Mouse (Mus musculus) forebrain, embryonic 12.5 days (tissue): ENCODE results near the gene Pwwp2b. TPM values are rescaled to one million over a fixed set of nuclear protein-coding genes. Genes with fewer than 3 reads are reported as not detected.

ENCODE experiments used
- ATAC-seq: fragments of 200-750 bp; cut with Nextera tagmentation; 2 replicates; pipeline ENCODE4 v1.8.0; 2017; ENCODE audit warnings: moderate TSS enrichment; ENCODE audit not compliant: low FRiP score
- H3K27ac ChIP-seq: fragments of 300-500 bp; sonication (generic); 2 replicates; pipeline ENCODE4 v1.5.1; 2016; ENCODE audit warnings: mild to moderate bottlenecking
- H3K27me3 ChIP-seq: fragments of 300-500 bp; sonication (generic); 2 replicates; pipeline ENCODE4 v1.6.1; 2016; ENCODE audit warnings: mild to moderate bottlenecking
- H3K36me3 ChIP-seq: fragments of 300-500 bp; sonication (generic); replicated peaks from 2 replicates; pipeline ENCODE4 v1.6.1; 2016; ENCODE audit warnings: mild to moderate bottlenecking
- H3K4me1 ChIP-seq: fragments of 300-500 bp; sonication (generic); 2 replicates; pipeline ENCODE4 v1.6.1; 2016
- H3K4me2 ChIP-seq: fragments of 300-500 bp; sonication (generic); 2 replicates; pipeline ENCODE4 v1.6.1; 2016; ENCODE audit warnings: mild to moderate bottlenecking, moderate library complexity
- H3K4me3 ChIP-seq: fragments of 300-500 bp; sonication (generic); replicated peaks from 2 replicates; pipeline ENCODE4 v1.5.1; 2016; ENCODE audit warnings: mild to moderate bottlenecking
- H3K9ac ChIP-seq: fragments of 300-500 bp; sonication (generic); 2 replicates; pipeline ENCODE4 v1.6.1; 2016; ENCODE audit warnings: mild to moderate bottlenecking
- H3K9me3 ChIP-seq: fragments of 300-500 bp; sonication (generic); 2 replicates; pipeline ENCODE4 v1.6.1; 2016
- WGBS: fragments of 180-500 bp; shearing (Covaris S2); methylation state at CpG from one replicate; pipeline ENCODE4 v1.1.7; 2016; 5-methylcytosine and 5-hydroxymethylcytosine counted together
- polyA plus RNA-seq: library from polyadenylated mRNA; unstranded; fragments of >200 nt; fragmentation: Nextera tagmentation; extraction: Ambion mirVana; gene quantifications from 2 replicates; pipeline ENCODE4 v1.2.1, GENCODE M21; 2016

Gene Pwwp2b
- 4.0 and 4.8 TPM in 2 replicates for polyA plus RNA-seq

DNA sequence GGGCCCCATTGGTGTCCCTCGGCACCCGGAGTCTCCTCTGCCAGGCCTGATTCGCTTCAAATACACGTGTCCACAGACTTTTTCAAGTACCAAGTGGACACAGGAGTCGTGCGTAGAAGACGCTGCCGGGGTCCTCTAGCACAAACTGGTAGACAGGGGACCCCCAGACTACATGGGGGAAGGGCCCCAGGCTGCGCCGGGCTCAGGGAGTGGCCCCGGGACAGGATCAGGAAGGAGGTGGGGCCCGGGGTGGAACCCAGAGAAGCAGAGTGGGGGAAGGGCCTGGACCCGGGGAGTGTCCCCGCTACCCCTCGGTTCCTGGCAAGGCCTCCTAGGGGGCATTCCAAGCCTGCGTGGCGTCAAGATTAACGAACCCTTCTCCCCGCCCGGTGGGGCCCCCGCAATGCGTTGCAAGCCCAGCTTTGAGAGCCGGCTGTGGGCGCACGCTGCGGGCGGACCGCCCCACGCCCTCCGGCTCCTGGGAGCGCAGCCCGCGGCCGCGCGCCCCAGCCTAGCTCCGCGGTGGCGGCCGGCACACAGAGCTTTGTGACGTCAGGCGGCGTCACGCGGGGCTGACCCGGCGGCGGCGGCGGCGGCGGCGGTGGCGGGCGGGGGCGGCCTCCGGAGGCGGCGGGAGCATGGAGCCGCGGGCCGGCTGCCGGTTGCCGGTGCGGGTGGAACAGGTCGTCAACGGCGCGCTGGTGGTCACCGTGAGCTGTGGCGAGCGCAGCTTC is at the start of gene Pwwp2b:
Pwwp2b (plus strand) TSS at position 602 of the 734 bp plus-strand sequence.
- peak; percentile 88 for ATAC-seq
- WGBS = under 1% methylated on average over 70 of the region's 72 CpGs

DNA sequence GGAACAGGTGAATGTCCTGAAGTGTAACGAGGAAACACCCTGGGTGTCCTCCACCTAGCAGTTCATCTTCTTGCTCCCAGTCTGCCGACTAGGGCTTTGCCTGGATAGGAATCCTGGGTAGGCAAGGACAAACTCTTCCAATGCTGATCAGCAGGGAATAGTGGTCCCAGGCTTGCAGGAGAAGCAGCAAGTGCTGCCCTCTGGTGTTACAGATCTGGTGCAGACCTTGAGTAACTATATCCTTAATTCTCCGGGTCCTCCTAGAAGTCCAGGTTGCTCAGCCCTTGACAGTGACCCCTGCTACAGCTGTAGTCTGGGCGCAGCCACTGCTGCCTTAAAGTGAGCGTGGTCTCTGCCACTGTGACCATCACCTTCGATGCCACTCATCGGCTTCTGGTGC is 48.2 kb upstream of the Pwwp2b start:
- Histone ChIP-seq H3K27me3 (peaks cover 5% of the 10 kb centered on the region; the same call in 1 of the 2 replicates), H3K4me2 (no peak overlapping the region), H3K27ac (no peak overlapping the region), H3K4me3 (no peak overlapping the region), H3K36me3 (no peaks in the 10 kb centered on the region), H3K4me1 (no peaks in the 10 kb centered on the region), H3K9me3 (no peaks in the 10 kb centered on the region), H3K9ac (no peak overlapping the region)
- WGBS = 25% methylated on average over 7 of the region's 7 CpGs
- peak; percentile 78 for ATAC-seq

More for the DNA sequence above, at the start of gene Pwwp2b:
- Histone ChIP-seq H3K4me1 (peaks cover 36% of the 10 kb centered on the region), H3K36me3 (no peaks in the 10 kb centered on the region), H3K4me3 (peak within 1 kb of the TSS; percentile 64), H3K27me3 (peaks cover 63% of the 10 kb centered on the region), H3K9ac (peak within 1 kb of the TSS; percentile 67), H3K27ac (no peak within 1 kb of the TSS), H3K9me3 (no peaks in the 10 kb centered on the region), H3K4me2 (peak within 1 kb of the TSS; percentile 96)

DNA sequence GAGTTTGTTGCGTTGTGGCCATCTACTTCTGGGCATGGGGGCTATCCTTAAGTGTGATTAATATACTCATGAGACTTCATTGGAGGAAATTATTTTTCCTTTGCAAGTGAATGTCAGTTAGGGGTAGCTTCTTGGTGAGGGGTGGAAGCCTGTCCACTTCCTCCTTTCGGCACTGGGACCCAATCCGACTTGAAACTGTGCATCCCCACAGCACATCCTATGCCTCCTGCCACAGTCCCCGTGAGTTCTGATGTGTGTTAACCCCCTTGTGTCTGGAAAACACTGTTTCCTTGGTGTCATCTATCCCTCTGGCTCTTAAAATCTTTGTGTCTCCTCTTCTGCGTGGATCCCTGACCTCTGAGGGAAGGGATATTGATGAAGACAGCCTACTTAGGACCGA is 47.1 kb upstream of the Pwwp2b start:
- Histone ChIP-seq H3K9ac (no peak overlapping the region), H3K27ac (no peak overlapping the region), H3K4me1 (no peaks in the 10 kb centered on the region), H3K4me3 (no peak overlapping the region), H3K9me3 (no peaks in the 10 kb centered on the region), H3K36me3 (no peaks in the 10 kb centered on the region), H3K4me2 (no peak overlapping the region), H3K27me3 (peaks cover 5% of the 10 kb centered on the region; the same call in 1 of the 2 replicates)
- ATAC-seq = no peak
- WGBS = 64% methylated on average over 6 of the region's 6 CpGs

DNA sequence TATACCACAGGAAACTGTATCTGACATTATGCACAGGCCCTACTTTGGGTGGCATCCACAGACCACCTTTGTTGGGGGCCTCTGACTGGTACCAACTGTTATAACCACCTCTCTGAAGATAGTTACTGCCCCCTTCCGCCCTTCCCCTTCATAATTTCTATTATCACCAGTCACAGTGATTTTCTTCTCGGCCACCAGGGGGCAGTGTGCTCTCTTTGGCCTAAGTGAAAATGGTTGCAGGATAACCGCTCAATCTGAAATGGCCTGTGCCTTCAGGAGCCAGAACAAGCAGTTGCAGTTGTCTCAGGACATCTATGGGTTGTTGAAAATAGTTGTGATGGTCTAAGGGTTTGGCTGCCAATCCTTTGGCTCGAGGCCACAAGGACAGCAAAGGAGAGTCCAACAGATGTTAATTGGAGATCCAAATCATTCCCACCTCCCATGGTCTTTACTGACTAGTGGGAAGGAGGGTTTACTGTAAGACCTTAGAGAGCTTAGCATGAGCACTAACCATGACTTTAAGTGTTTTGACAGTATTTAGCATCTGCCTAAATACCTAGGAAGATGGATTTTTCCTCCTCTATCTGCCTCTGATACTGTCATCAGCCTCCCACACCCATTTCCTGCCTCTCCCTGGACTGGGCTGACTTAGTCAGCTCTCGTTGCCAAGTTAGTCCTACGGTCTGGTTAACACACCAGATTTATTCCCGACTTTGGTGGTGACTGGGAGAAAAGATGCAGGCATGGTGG is 40.1 kb upstream of the Pwwp2b start:
- H3K9ac ChIP-seq = no peak overlapping the region
- 0 out of 2 replicates have a peak, but pooled peaks cover 6% of the 10 kb centered on the region for H3K27me3 ChIP-seq
- WGBS = 32% methylated on average over 7 of the region's 7 CpGs
- no peaks in the 10 kb centered on the region for H3K36me3 ChIP-seq
- no peak overlapping the region for H3K27ac ChIP-seq
- H3K9me3 ChIP-seq = no peaks in the 10 kb centered on the region
- H3K4me3 ChIP-seq = no peak overlapping the region
- no peak for ATAC-seq
- no peak overlapping the region for H3K4me2 ChIP-seq
- peaks cover 7% of the 10 kb centered on the region for H3K4me1 ChIP-seq

DNA sequence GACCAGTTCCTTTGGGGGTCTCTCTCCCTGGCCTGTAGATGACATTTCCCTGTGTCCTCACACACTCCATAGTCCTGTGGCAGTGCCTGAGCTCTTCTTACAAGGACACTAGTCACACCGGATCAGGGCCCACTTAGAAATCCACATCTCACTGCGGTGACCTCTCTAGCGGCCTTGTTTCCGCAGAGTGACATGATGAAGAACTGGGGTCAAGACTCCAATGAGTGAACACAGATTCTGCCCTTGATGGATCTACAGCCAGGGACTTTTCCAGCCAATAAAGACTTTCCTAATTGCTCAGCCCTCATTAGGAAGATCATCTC is 39.5 kb upstream of the Pwwp2b start:
- Histone ChIP-seq H3K27ac (no peak overlapping the region), H3K9me3 (no peaks in the 10 kb centered on the region), H3K36me3 (no peaks in the 10 kb centered on the region), H3K27me3 (0 out of 2 replicates have a peak, but pooled peaks cover 6% of the 10 kb centered on the region), H3K4me1 (peaks cover 11% of the 10 kb centered on the region), H3K4me2 (no peak overlapping the region), H3K4me3 (no peak overlapping the region), H3K9ac (no peak overlapping the region)
- WGBS = 96% methylated on average over 4 of the region's 4 CpGs
- no peak for ATAC-seq

DNA sequence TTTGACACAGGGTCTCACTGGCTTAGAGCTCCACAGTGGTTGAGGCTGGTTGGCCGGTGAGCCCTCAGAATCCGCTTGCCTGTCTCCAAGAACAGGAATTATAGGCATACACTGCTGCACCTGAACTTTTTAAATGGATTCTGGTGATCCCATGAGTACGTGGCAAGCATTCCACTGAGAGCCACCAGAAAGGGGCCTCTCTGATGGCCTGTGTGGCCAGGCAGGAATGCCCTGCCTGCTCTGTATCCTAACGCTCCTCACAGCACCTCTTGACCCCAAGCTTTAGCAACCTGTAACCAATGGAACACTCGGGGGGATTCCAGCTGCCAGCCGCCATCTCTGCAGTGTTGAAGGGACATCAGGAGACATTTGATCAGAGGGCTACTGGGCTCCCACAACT is 36.5 kb upstream of the Pwwp2b start:
- WGBS = 87% methylated on average over 6 of the region's 6 CpGs
- Histone ChIP-seq H3K36me3 (no peaks in the 10 kb centered on the region), H3K4me3 (no peak overlapping the region), H3K9me3 (no peaks in the 10 kb centered on the region), H3K9ac (no peak overlapping the region), H3K27me3 (0 out of 2 replicates have a peak, but pooled peaks cover 6% of the 10 kb centered on the region), H3K27ac (no peak overlapping the region), H3K4me1 (peaks cover 13% of the 10 kb centered on the region), H3K4me2 (no peak overlapping the region)
- no peak for ATAC-seq

DNA sequence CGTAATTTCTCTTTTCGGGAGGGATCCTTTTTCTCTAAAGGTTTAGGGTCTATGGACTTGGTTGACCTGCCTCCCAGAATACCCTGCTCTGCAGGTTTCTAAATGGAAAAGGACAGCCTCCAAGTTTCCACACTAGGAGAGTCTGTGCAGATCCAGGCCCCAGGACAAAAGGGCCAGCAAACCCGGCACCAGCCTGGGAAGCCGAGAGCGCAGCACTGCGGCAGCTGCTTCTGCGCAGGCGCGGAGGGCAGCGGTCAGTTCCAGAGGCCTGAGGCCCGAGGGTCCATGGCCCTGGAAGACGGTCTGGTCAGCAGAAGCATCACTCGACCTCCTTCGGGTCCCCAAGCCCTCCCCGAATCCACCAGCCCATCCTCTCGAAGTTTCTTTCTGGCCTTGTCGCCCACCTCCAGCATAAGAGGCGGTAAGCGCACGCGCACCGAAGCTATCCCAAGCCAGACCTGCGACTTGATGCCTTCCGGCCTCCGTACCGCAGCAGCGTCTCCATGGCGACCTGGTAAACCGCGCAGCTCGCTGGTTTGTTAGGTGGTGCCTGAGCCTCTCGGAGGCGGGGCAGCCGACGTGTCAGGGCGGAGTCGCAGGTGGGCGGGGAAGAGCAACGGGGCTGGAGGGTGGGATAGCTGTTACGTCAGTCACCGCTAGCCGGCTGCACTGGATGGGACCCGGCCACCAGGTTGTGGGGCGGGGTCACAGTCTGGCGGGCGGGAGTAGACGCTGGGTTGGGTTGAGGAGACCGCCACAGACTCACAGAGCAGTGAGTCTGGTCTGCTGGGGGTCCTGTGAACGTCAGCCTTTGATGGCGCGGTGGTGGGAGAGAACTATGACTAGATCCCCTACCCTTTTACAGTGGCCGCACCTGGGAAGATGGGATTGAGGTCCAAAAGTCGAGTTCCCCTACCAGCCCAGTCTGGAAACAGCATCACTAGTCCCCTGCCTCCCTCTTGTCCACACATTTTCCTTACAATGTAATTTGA is 35.2 kb upstream of the Pwwp2b start, which contains the start of the genes Lrrc27 and Stk32c:
Lrrc27 (plus strand) TSS at position 235 of the 992 bp plus-strand sequence.
Stk32c (minus strand) TSS at position 554 of the 992 bp plus-strand sequence.
- H3K4me1 ChIP-seq = peaks cover 13% of the 10 kb centered on the region
- no peaks in the 10 kb centered on the region for H3K36me3 ChIP-seq
- WGBS = 2% methylated on average over 53 of the region's 53 CpGs
- no peaks in the 10 kb centered on the region for H3K9me3 ChIP-seq
- peak within 1 kb of the TSS; percentile 46 for H3K4me3 ChIP-seq
- H3K27ac ChIP-seq = peak within 1 kb of the TSS; percentile 83
- peak within 1 kb of the TSS; percentile 52 for H3K9ac ChIP-seq
- H3K4me2 ChIP-seq = peak within 1 kb of the TSS; percentile 64
- H3K27me3 ChIP-seq = no peaks in the 10 kb centered on the region
- ATAC-seq = peak; percentile 97

DNA sequence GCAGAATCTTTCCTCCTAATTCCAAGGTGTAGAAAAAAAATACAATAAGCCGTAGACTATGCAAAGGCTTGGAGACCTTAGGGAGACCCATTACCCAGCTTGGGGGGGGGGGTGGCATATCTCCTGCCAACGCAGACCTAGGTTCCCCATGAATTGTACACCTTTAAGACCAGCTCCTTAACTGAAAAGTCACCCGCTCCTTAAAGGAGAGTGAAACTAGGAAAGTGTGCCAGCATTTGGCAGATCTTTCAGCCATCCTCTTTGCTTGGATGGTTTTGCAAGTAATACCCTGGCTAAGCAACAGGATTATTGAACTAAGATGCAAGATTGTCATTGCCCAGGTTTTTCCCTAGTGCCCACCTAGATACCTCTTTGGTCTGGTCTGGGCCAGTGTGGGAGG is 34.5 kb upstream of the Pwwp2b start:
- H3K9ac ChIP-seq = peak overlapping the region; percentile 52; the same call in 1 of the 2 replicates
- WGBS = 68% methylated on average over 3 of the region's 3 CpGs
- H3K4me2 ChIP-seq = peak overlapping the region; percentile 64
- H3K27me3 ChIP-seq = no peaks in the 10 kb centered on the region
- ATAC-seq = peak; percentile 17
- no peaks in the 10 kb centered on the region for H3K9me3 ChIP-seq
- H3K4me3 ChIP-seq = peak overlapping the region; percentile 46
- peak overlapping the region; percentile 83 for H3K27ac ChIP-seq
- H3K4me1 ChIP-seq = peaks cover 13% of the 10 kb centered on the region
- H3K36me3 ChIP-seq = no peaks in the 10 kb centered on the region

DNA sequence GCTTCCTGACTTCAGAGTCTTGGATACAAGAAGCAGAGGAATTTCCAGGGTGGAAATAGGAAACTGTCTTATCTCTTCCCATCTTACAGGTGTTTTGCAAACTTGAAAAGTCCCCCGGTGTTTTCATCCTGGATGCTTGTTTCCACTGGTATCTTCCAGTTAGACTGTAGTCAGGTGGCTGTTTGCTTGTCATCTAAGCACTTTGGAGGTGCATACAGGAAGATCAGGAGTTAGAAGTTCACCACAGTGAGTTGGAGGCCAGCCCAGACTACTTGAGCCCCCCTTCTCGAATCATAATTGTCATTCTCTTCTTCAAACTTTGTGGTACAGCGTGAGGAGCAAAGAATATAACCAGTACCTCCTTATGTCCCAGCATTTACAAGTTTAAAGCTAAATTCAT is 34.1 kb upstream of the Pwwp2b start:
- 84% methylated on average over 3 of the region's 3 CpGs for WGBS
- no peaks in the 10 kb centered on the region for H3K36me3 ChIP-seq
- H3K27ac ChIP-seq = no peak overlapping the region
- no peak overlapping the region for H3K4me2 ChIP-seq
- no peak overlapping the region for H3K9ac ChIP-seq
- no peaks in the 10 kb centered on the region for H3K9me3 ChIP-seq
- peaks cover 13% of the 10 kb centered on the region for H3K4me1 ChIP-seq
- ATAC-seq = no peak
- H3K4me3 ChIP-seq = no peak overlapping the region
- no peaks in the 10 kb centered on the region for H3K27me3 ChIP-seq

DNA sequence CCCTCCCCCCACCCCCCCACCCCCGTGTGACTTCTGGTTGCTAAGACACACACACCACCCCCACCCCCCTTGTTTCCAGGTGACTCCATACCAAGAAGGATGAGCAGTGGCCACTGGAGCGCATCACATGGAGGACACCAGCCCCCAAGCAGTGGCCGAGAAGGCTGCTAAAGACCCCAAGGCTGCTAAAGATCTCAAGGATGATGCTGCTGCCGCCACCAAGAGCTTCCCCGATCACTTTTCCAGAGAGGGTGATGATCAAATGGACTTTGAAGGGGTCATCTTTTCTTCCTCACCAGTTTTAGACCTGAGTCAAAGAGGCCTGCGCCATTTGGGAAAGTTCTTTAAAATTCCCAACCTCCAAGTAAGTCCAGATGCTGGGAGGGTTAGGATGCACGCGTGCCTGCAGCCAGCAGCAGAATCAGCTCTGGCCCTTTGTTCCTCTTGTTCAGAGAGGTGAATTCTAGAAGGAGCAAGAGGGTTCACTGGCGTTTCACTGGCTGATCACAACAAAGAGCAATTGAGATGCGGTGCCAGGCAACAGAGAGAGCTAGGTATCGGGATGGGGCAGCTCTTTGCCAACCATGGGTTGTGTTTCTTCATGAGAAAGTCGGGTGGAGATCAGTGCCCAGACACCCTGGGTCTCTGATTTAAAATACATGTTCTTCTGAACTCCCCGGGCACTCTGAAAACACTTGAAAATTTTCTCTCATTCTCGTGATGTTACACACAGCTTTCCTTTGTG is 33.5 kb upstream of the Pwwp2b start:
- no peak for ATAC-seq
- H3K4me3 ChIP-seq = no peak overlapping the region
- no peaks in the 10 kb centered on the region for H3K36me3 ChIP-seq
- H3K27ac ChIP-seq = no peak overlapping the region
- H3K9ac ChIP-seq = no peak overlapping the region
- WGBS = 79% methylated on average over 13 of the region's 14 CpGs
- H3K4me1 ChIP-seq = peaks cover 13% of the 10 kb centered on the region
- no peak overlapping the region for H3K4me2 ChIP-seq
- H3K27me3 ChIP-seq = no peaks in the 10 kb centered on the region
- H3K9me3 ChIP-seq = no peaks in the 10 kb centered on the region

DNA sequence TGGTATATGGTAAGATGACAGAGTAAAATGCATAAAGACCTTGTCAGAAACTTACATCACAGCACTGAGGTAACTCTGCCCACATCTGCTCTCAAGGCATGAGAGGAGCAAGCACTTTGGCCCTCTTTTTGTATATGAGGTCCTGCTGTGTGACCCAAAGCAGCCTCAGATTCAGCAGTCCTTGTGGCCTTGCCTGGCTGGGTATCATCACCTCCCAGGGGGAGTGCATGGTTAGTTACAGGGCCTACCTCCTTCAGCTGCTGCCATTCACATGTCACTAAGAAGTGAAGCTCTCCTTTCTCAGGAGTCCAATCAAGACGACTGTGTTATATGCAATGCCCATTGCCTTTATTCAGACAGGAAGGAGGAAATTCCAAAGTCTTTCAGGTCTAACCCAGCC is 32.8 kb upstream of the Pwwp2b start:
- Histone ChIP-seq H3K27ac (no peak overlapping the region), H3K4me3 (no peak overlapping the region), H3K36me3 (no peaks in the 10 kb centered on the region), H3K9ac (no peak overlapping the region), H3K9me3 (no peaks in the 10 kb centered on the region), H3K4me2 (no peak overlapping the region), H3K27me3 (no peaks in the 10 kb centered on the region), H3K4me1 (peaks cover 13% of the 10 kb centered on the region)
- ATAC-seq = no peak
- WGBS = 68% methylated on average over 1 of the region's 1 CpGs
